Mouse (Mus musculus) small intestine, adult 2 months (tissue): ENCODE measurements around the gene Dnajb1.

ENCODE experiments used
- CTCF ChIP-seq: fragments of 200-500 bp; IDR thresholded peaks from 2 replicates; pipeline ENCODE4 v1.5.1; 2012; ENCODE audit warnings: low read depth, mild to moderate bottlenecking, control low read depth, inconsistent platforms, low read length, moderate library complexity, mixed read lengths; ENCODE audit not compliant: insufficient replicate concordance, insufficient read length; ENCODE audit errors: extremely low read depth
- POLR2A ChIP-seq: fragments of 200-500 bp; IDR thresholded peaks from 2 replicates; pipeline ENCODE4 v1.6.1; 2012; ENCODE audit warnings: low read depth, mild to moderate bottlenecking, control low read depth, inconsistent platforms, low read length, moderate library complexity

GRCm38 (mm10) chr8:83563246-83563645 is 44.7 kb upstream of the Dnajb1 start:
- TF ChIP-seq CTCF (no peak), POLR2A (no peak)
